Mouse (Mus musculus): ENCODE results near the gene Abcg4.

Abcg4 gene

GRCm38 (mm10) chr9:44269077-44269476 lies 19.3 kb downstream of the Abcg4 start:
- DNase-seq: peak; percentile 33

DNA sequence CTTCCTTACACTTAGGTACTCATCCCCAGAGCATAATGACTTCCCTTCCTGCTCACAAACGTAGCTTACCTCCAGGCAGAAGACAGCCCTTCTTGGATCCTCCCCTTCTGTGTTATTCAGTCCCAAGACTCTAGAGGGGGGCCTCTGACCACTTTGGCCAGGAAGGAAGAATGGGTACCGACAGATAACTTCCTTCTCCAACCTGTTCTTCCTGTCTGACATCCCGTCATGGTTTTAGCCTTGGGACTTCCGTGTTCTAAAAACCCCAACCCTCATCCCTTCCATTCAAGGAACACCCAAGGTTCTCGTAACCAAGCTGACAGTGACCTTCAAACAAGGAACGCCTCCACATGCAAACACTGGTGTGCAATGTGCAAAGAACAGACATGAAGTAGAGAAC lies 20.0 kb downstream of the Abcg4 start, which contains the start of gene Nlrx1:
Gene Nlrx1, minus strand, starts transcription at position 168 of the 400 bp plus-strand sequence.
- DNase-seq: peak; percentile 38

DNA sequence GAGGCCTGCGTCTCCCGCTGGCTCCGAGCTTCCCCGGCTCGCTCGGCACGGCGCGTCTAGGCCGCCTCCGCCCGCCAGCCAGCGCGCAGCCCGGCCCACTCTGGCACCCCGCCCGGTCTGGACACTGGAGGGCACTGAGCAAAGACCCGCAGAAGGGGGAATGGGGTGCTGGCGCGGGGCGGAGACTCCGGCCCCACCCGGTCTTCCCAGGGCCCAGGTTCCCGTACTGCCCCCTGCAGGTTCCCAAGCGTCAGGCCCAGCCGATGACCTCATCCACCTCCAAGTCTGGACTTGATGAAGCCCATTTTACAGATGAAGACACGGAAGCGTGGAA lies 20.4 kb downstream of the Abcg4 start:
- peak; percentile 96 for DNase-seq

GRCm38 (mm10) chr9:44267319-44268026 lies 20.9 kb downstream of the Abcg4 start:
- peak; percentile 44 for DNase-seq

DNA sequence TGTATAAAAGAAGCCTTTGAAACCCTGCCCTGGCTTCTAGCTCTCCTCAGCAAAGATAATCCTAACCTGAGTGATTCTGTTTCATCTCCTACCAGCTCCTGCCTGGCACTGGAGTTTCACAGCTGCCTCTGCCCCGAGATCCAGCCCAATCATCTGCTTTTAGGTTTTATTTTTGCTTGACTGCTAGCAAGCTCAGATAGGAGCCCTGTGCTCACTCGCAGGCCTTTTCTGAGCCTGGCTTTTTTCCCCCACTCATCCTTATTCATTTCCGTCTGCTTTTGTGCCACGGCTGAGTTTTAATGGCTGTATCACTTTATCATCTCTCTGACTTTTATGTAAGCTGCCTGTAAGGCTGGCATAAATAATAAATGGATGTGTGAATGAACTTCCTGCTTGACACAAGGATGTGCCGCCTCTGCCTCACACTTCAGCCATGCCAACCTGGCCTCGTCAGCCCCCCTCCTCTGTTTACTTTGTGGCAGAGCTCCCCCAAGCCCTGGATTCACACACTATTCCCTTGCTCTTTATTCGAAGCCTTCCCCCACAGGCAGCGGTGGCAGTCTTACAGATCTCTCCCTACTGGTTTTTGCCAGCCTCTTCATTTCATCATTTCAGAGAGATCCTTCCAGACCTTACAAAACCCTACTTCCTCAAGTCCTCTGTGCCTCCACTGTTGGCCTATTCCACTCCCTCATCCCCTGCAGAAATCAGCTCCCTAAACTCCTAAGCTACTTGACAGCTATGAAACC lies 21.8 kb downstream of the Abcg4 start:
- no peak for DNase-seq

DNA sequence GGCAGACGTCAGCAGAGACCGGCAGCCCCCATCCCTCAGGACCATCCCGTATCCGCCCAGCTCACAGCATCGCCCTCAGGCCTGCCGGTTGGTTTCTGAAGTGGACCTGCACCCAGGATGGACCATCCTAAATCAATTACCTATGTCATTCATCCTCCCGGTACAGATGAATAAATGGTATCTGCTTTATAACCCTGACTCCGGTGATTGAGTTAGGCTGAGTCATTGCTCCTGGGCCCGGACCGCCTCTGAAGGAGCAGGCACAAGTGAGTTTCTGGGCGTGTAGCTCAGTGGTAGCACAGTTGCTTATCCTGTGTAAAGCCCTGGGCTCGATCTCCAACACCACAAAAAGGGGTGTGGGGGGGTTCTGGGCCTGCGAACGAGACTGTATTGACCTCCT lies 27.0 kb downstream of the Abcg4 start:
- no peak for DNase-seq

DNA sequence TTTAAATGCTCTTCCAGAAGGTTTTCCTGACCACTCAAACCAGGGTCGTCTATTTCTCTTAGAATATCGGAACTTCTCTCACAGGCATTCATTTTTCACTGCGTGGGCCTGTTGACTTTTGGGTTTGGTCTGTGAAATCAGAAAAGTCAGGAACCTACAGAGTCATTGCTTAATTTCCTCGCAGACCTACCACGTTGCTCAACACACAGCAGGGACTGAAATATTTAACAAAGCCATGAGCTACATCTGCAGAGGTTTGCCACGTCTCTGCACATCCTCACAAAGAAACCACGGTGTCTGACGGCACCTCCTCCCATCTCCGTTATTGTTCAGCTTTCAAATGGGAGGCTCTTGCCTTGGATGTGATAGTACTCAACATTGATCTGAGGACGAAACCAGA lies 29.4 kb downstream of the Abcg4 start:
- DNase-seq: no peak

DNA sequence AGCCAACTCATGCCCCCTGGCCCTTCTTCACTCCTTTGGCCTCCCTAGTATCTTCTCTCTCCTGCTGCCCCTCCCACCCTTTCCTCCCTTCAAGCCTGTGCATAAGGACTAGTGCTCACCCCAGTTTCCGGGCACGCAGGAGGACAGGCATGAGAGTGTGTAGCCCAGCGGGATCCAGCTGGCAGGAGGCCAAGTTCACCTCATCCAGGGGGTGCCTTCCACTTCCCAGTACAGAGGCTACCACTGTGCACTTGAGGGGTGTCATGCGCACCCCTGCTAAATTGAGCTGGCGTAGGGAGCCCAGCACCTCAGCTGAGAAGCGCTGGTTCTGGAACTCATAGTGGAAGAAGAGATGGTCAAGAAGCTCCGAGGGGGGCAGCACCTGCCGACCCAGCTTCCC lies 32.2 kb downstream of the Abcg4 start:
- DNase-seq: no peak

GRCm38 (mm10) chr9:44255136-44255521 lies 33.3 kb downstream of the Abcg4 start:
- DNase-seq: no peak

- no peak for DNase-seq
Observed at GRCm38 (mm10) chr9:44254508-44255135, 33.8 kb downstream of the Abcg4 start.

GRCm38 (mm10) chr9:44253441-44253840 lies 35.0 kb downstream of the Abcg4 start:
- no peak for DNase-seq

DNA sequence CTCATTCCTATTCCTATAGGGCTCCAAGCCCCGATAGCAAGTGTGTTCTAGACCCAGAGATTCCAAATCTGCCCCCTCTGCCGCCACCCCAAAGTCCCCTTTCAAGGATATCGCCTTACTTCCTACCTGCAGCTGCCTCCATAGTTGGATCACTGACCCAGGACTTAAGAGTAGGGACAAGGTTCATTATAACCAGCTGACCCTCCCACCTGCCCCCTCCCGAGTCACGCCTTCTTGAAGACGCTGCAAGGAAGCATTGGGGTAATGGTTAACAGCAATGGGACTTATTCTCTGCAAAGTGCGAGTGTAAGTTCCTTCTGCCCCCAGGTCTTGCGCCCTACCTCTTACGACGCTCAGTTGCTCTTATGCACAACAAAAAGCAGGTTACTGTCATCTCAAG lies 37.1 kb downstream of the Abcg4 start, which contains the start of gene Pdzd3:
Gene Pdzd3, minus strand, starts transcription at position 158 of the 400 bp plus-strand sequence.
- no peak for DNase-seq

DNA sequence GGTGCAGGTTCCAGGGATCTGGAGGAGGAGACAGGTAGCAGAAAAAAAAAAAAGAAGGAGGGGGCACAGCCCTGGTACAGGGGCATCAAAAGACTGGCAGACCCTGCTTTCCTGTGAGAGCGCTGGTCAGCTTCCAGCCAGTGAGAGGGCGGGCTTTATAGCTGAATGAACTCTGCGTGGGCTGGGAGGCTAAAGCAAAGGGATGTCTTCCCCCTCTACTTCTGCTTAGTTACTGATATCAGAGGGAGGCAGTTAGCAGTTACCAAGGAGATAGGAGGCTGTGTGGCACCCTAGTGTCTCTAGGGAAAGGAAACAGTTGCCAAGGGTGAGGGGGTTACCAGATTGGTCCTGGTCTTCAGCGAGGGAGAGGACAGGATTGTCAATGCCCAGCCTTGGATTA lies 38.0 kb downstream of the Abcg4 start:
- no peak for DNase-seq

GRCm38 (mm10) chr9:44249181-44250146 lies 39.0 kb downstream of the Abcg4 start:
- DNase-seq: peak; percentile 82

DNA sequence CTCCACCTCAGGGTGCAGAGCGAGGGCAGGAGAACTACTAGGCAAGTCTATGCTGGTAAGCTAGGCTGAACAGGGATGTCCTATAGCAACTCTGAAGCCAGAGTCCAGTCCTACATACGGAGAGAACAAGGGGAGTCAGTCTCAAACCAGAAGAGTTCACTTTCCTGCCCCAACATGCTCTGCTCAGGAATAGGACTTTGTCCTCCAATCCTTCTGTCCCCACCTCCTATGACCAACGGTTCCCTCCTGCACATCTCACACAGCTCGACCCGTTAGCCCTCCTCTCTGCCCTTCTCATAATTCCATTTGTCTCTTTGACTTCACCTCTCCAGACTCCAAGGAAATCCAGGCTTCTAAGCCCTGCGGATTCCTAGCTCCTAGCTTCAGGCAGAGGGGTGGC lies 40.5 kb downstream of the Abcg4 start:
- DNase-seq: no peak

- no peak for DNase-seq
Observed at GRCm38 (mm10) chr9:44243621-44244020, 44.8 kb downstream of the Abcg4 start.

DNA sequence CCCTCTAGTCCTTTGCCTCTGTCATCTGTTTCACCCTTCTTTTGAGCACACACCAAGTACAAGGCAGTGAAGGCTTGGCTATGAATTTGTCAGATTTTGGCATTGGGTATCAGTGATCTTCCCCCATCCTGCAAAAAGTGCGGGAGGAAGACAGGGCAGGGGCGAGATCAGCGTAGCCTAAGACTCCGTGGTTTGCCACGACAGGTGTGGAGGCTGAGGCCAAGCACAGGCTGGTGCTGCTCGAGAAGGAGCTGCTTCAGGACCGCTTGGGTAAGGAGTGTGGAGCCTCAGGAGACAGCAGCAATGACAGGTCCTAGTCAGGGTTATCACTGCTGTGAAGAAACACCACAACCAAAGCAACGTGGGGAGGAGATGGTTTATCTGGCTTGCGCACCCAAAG lies 47.0 kb downstream of the Abcg4 start:
- no peak for DNase-seq

DNA sequence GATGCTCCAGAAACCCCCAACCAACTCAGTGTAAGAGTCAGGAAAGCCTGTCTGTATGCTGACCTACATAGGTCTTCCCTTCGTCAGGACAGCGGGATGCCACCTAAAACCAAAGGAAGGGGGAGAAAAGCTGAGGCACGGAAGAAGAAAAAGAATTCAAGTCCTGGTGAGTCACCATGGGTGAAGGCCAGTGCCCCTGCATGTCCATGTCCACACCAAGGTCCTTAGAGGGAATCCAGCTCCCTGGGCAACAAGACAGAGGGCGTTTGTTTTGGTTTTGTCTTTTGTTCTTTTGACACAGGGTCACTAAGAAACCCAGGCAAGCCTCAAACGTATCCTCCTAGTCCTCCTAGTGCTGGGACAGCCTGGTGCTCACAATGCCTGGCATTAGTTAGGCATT lies 47.5 kb downstream of the Abcg4 start:
- DNase-seq: no peak

GRCm38 (mm10) chr9:44240399-44240798 lies 48.0 kb downstream of the Abcg4 start, which contains the start of gene Ccdc153:
TSS of gene Ccdc153 (plus strand) at chr9:44240676.
- DNase-seq: no peak

GRCm38 (mm10) chr9:44239447-44239846 lies 49.0 kb downstream of the Abcg4 start:
- peak; percentile 72 for DNase-seq

- no peak for DNase-seq
Observed at GRCm38 (mm10) chr9:44238501-44239190, 49.8 kb downstream of the Abcg4 start.

DNA sequence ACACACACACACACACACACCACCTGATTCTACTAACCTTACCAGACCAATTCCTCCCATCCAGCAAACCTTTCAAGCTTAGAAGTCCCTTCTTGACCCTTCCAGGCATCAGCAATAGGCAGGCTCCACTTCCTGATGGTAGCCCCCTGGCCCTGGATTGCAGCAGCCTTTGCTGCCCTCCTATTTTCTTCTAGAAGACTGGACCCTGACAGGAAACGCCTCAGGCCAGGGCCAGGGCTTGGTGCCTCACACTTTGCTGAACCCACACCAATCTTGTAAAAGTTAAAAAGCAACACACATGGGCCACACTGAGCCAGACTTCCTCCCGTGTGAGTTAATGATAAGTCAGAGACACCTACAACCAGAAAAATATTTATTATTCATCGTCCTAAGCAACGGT lies 51.3 kb downstream of the Abcg4 start:
- no peak for DNase-seq

Data from lung, postnatal 10 days (tissue).